Mouse (Mus musculus) limb, embryonic 10.5 days (tissue): ENCODE results near the gene Pabpc6. TPM values are rescaled to one million over a fixed set of nuclear protein-coding genes. Genes with fewer than 3 reads are reported as not detected.

Source experiments
- DNase-seq: peaks from one replicate; pipeline ENCODE4 v3.0.0-alpha.2; 2017; ENCODE audit warnings: low spot score
- H3K27ac ChIP-seq: fragments of 300-500 bp; sonication (generic); 2 replicates; pipeline ENCODE4 v1.5.1; 2016; ENCODE audit warnings: mild to moderate bottlenecking
- H3K27me3 ChIP-seq: fragments of 300-500 bp; sonication (generic); 2 replicates; pipeline ENCODE4 v1.6.1; 2016; ENCODE audit warnings: low read depth, mild to moderate bottlenecking; ENCODE audit not compliant: poor library complexity, severe bottlenecking
- H3K36me3 ChIP-seq: fragments of 300-500 bp; sonication (generic); 2 replicates; pipeline ENCODE4 v1.6.1; 2016; ENCODE audit warnings: mild to moderate bottlenecking, moderate library complexity
- H3K4me1 ChIP-seq: fragments of 300-500 bp; sonication (generic); 2 replicates; pipeline ENCODE4 v1.6.1; 2016
- H3K4me3 ChIP-seq: fragments of 300-500 bp; sonication (generic); 2 replicates; pipeline ENCODE4 v1.5.1; 2016; ENCODE audit warnings: mild to moderate bottlenecking, moderate library complexity
- H3K9me3 ChIP-seq: fragments of 300-500 bp; sonication (generic); replicated peaks from 2 replicates; pipeline ENCODE4 v1.6.1; 2016; ENCODE audit warnings: mild to moderate bottlenecking
- WGBS: fragments of 180-500 bp; shearing (Covaris S2); methylation state at CpG from one replicate; pipeline ENCODE4 v1.1.7; 2016; 5-methylcytosine and 5-hydroxymethylcytosine counted together
- polyA plus RNA-seq: library from polyadenylated mRNA; unstranded; fragments of >200 nt; fragmentation: Nextera tagmentation; extraction: Ambion mirVana; gene quantifications from 2 replicates; pipeline ENCODE4 v1.2.1, GENCODE M21; 2016

The Pabpc6 gene
- polyA plus RNA-seq: not detected in 2 replicates

GRCm38 (mm10) chr17:9669283-9669905 lies at the start of gene Pabpc6:
Pabpc6 (minus strand) TSS chr17:9669717.
- no peaks in the 10 kb centered on the region for H3K9me3 ChIP-seq
- no peak within 1 kb of the TSS for H3K27ac ChIP-seq
- H3K4me1 ChIP-seq: no peaks in the 10 kb centered on the region
- H3K4me3 ChIP-seq: no peak within 1 kb of the TSS
- 94% methylated on average over 36 of the region's 36 CpGs for WGBS
- DNase-seq: no peak
- no peaks in the 10 kb centered on the region for H3K36me3 ChIP-seq
- H3K27me3 ChIP-seq: no peaks in the 10 kb centered on the region

- Histone ChIP-seq H3K36me3 (no peaks in the 10 kb centered on the region), H3K4me3 (no peak overlapping the region), H3K9me3 (no peaks in the 10 kb centered on the region), H3K27ac (no peak overlapping the region), H3K4me1 (no peaks in the 10 kb centered on the region), H3K27me3 (no peaks in the 10 kb centered on the region)
- 91% methylated on average over 6 of the region's 6 CpGs for WGBS
- DNase-seq: no peak
Observed at GRCm38 (mm10) chr17:9710910-9711309, 41.4 kb upstream of the Pabpc6 start.

- Histone ChIP-seq H3K27me3 (no peaks in the 10 kb centered on the region), H3K4me3 (no peak overlapping the region), H3K27ac (no peak overlapping the region), H3K4me1 (no peaks in the 10 kb centered on the region), H3K36me3 (no peaks in the 10 kb centered on the region), H3K9me3 (no peaks in the 10 kb centered on the region)
- WGBS: 94% methylated on average over 3 of the region's 3 CpGs
- DNase-seq: no peak
Observed at GRCm38 (mm10) chr17:9708888-9709287, 39.4 kb upstream of the Pabpc6 start.

- 83% methylated on average over 1 of the region's 1 CpGs for WGBS
- no peaks in the 10 kb centered on the region for H3K27me3 ChIP-seq
- no peak overlapping the region for H3K27ac ChIP-seq
- no peak for DNase-seq
- no peaks in the 10 kb centered on the region for H3K9me3 ChIP-seq
- no peak overlapping the region for H3K4me3 ChIP-seq
- H3K4me1 ChIP-seq: no peaks in the 10 kb centered on the region
- H3K36me3 ChIP-seq: no peaks in the 10 kb centered on the region
Observed at GRCm38 (mm10) chr17:9707356-9707755, 37.8 kb upstream of the Pabpc6 start.

GRCm38 (mm10) chr17:9697763-9698162 lies 28.2 kb upstream of the Pabpc6 start:
- H3K4me1 ChIP-seq: no peaks in the 10 kb centered on the region
- H3K27me3 ChIP-seq: no peaks in the 10 kb centered on the region
- H3K36me3 ChIP-seq: no peaks in the 10 kb centered on the region
- no peak for DNase-seq
- no peaks in the 10 kb centered on the region for H3K9me3 ChIP-seq
- H3K27ac ChIP-seq: no peak overlapping the region
- H3K4me3 ChIP-seq: no peak overlapping the region
- 74% methylated on average over 7 of the region's 7 CpGs for WGBS

- Histone ChIP-seq H3K4me1 (no peaks in the 10 kb centered on the region), H3K4me3 (no peak overlapping the region), H3K36me3 (no peaks in the 10 kb centered on the region), H3K27me3 (no peaks in the 10 kb centered on the region), H3K9me3 (no peaks in the 10 kb centered on the region), H3K27ac (no peak overlapping the region)
- DNase-seq: no peak
- WGBS: 78% methylated on average over 4 of the region's 4 CpGs
Observed at GRCm38 (mm10) chr17:9691251-9691650, 21.7 kb upstream of the Pabpc6 start.

GRCm38 (mm10) chr17:9683539-9684155 lies 14.1 kb upstream of the Pabpc6 start:
- no peak overlapping the region for H3K27ac ChIP-seq
- no peaks in the 10 kb centered on the region for H3K4me1 ChIP-seq
- no peaks in the 10 kb centered on the region for H3K36me3 ChIP-seq
- H3K4me3 ChIP-seq: no peak overlapping the region
- H3K27me3 ChIP-seq: no peaks in the 10 kb centered on the region
- no peak for DNase-seq
- H3K9me3 ChIP-seq: no peaks in the 10 kb centered on the region
- 79% methylated on average over 4 of the region's 4 CpGs for WGBS

GRCm38 (mm10) chr17:9680741-9681140 lies 11.2 kb upstream of the Pabpc6 start:
- 78% methylated on average over 8 of the region's 8 CpGs for WGBS

GRCm38 (mm10) chr17:9675175-9675789 lies 5.8 kb upstream of the Pabpc6 start:
- DNase-seq: no peak
- no peaks in the 10 kb centered on the region for H3K36me3 ChIP-seq
- H3K27me3 ChIP-seq: no peaks in the 10 kb centered on the region
- H3K4me1 ChIP-seq: no peaks in the 10 kb centered on the region
- no peaks in the 10 kb centered on the region for H3K9me3 ChIP-seq
- H3K27ac ChIP-seq: no peak overlapping the region
- H3K4me3 ChIP-seq: no peak overlapping the region
- WGBS: 80% methylated on average over 6 of the region's 6 CpGs

More at GRCm38 (mm10) chr17:9680741-9681140, 11.2 kb upstream of the Pabpc6 start:
- Histone ChIP-seq H3K36me3 (no peaks in the 10 kb centered on the region), H3K27me3 (no peaks in the 10 kb centered on the region), H3K9me3 (no peaks in the 10 kb centered on the region), H3K4me1 (no peaks in the 10 kb centered on the region), H3K27ac (no peak overlapping the region), H3K4me3 (no peak overlapping the region)
- no peak for DNase-seq

GRCm38 (mm10) chr17:9667955-9668354 lies 1.6 kb downstream of the Pabpc6 start:
- H3K27me3 ChIP-seq: no peaks in the 10 kb centered on the region
- H3K9me3 ChIP-seq: no peaks in the 10 kb centered on the region
- H3K4me1 ChIP-seq: no peaks in the 10 kb centered on the region
- no peaks in the 10 kb centered on the region for H3K36me3 ChIP-seq
- WGBS: 93% methylated on average over 9 of the region's 9 CpGs
- no peak overlapping the region for H3K4me3 ChIP-seq
- no peak overlapping the region for H3K27ac ChIP-seq
- no peak for DNase-seq

GRCm38 (mm10) chr17:9658651-9659050 lies 10.9 kb downstream of the Pabpc6 start:
- no peaks in the 10 kb centered on the region for H3K4me1 ChIP-seq
- WGBS: 91% methylated on average over 5 of the region's 5 CpGs
- no peak overlapping the region for H3K27ac ChIP-seq
- H3K4me3 ChIP-seq: no peak overlapping the region
- H3K27me3 ChIP-seq: no peaks in the 10 kb centered on the region
- no peak for DNase-seq
- no peaks in the 10 kb centered on the region for H3K9me3 ChIP-seq
- no peaks in the 10 kb centered on the region for H3K36me3 ChIP-seq

- Histone ChIP-seq H3K4me1 (no peaks in the 10 kb centered on the region), H3K27ac (no peak overlapping the region), H3K9me3 (no peaks in the 10 kb centered on the region), H3K4me3 (no peak overlapping the region), H3K27me3 (no peaks in the 10 kb centered on the region), H3K36me3 (no peaks in the 10 kb centered on the region)
- 82% methylated on average over 3 of the region's 3 CpGs for WGBS
- no peak for DNase-seq
Observed at GRCm38 (mm10) chr17:9654155-9654554, 15.4 kb downstream of the Pabpc6 start.

GRCm38 (mm10) chr17:9647644-9648043 lies 21.9 kb downstream of the Pabpc6 start:
- no peaks in the 10 kb centered on the region for H3K4me1 ChIP-seq
- no peaks in the 10 kb centered on the region for H3K9me3 ChIP-seq
- H3K27me3 ChIP-seq: no peaks in the 10 kb centered on the region
- H3K4me3 ChIP-seq: no peak overlapping the region
- H3K27ac ChIP-seq: no peak overlapping the region
- DNase-seq: no peak
- H3K36me3 ChIP-seq: no peaks in the 10 kb centered on the region
- 86% methylated on average over 4 of the region's 4 CpGs for WGBS
